Mouse (Mus musculus): ENCODE measurements around the gene Mindy1. TPM values are rescaled to one million over a fixed set of nuclear protein-coding genes. Genes with fewer than 3 reads are reported as not detected.

The Mindy1 gene
- total RNA-seq, 2 experiments from 2014 or later: 45.3 to 46.9 TPM

DNA sequence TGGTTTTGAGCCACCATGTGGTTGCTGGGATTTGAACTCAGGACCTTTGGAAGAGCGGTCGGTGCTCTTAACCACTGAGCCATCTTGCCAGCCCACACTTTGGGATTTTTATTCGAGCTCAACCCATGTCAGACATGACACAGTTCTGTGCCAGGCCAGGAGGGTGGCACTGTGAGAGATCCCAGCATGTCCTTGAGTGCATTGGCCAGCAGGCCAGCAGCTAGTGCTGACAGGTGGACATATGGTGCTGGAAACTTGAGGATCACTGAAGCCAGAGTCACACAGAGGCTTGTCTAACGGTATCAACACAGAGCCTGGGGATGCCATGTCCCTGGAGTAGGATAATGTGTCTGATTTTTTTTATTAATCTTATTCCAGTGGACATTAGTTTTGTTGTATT lies 8.3 kb downstream of the Mindy1 start:
- no peak for ATAC-seq (replicated peaks; ENCODE audit: low FRiP score, low TSS enrichment, poor library complexity, severe bottlenecking)

DNA sequence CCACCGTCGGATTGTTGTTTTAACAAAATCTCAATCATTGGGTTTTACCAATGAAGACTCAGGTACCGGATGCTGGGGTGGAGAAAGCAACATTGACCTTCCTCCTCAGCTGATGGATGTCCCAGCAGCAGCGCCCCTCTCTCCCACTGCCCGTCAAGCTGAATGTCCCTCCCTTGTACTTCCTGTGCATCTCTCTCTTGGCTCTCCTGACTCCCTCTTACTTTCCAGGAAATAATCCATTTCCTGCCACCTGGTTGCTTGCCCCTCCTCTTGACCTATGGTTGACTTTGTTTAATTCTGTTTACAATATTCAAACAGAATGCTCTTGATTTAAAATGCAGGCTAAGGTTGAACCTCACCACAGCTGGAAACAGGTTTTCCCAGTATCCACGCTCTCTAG lies 9.0 kb downstream of the Mindy1 start:
- ATAC-seq (replicated peaks; ENCODE audit: low FRiP score, low TSS enrichment, poor library complexity, severe bottlenecking): no peak

DNA sequence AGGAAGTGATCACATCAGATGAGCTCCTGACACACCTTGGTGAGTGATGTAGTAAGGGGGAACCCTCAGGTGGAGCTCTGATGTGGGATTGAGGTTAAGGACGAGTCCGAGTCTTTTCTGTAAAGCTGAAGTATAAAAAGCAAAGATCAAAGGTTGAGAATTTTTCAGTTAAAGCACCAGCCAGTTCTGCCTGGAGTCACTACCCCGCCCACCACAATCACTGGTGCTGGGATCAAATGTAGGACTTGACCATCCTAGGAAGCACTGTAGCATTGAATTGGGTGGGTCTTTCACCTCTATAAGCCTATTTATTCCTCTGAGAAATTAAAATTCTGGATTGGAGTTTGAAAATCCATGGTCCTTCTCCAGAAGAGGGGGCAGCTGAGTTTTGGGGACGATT lies 9.9 kb downstream of the Mindy1 start:
- no peak for ATAC-seq (replicated peaks; ENCODE audit: low FRiP score, low TSS enrichment, poor library complexity, severe bottlenecking)

DNA sequence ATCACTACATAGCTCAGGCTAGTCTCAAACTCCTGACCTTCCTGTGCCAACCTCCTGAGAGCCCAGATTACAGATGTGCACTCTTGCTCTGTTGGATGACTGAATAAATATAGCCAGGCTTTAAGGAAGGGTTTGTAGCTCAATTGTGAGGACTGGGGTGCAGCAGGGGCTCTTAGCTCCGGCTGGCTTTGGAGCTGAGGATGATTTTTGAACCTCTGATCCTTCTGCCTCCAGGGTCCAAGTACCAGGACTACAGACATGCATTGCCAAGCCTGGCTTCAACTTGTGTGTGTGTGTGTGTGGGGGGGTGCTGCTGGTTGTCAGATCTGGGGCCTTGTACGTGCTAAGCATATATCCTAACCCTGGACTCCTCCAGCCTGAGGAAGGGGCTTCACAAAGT lies 11.8 kb downstream of the Mindy1 start:
- ATAC-seq (replicated peaks; ENCODE audit: low FRiP score, low TSS enrichment, poor library complexity, severe bottlenecking): no peak

DNA sequence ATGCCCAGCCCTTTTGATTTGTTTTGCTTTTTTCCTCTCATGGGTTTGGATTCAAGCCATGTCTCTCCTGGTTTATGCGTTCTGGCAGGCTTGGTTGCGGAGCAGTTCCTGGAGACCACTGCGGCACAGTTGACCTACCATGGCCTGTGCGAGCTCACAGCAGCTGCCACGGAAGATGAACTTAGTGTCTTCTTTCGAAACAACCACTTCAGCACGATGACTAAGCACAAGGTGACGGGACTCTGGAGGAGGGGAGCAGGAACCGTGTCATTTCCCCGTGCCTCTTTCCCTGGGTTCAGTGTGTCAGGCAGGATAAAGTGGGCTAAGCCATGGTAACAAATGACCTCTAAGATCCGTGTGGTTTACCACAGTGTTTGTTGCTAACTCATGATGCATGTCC lies 12.4 kb downstream of the Mindy1 start:
- ATAC-seq (replicated peaks; ENCODE audit: low FRiP score, low TSS enrichment, poor library complexity, severe bottlenecking): peak; percentile 43

DNA sequence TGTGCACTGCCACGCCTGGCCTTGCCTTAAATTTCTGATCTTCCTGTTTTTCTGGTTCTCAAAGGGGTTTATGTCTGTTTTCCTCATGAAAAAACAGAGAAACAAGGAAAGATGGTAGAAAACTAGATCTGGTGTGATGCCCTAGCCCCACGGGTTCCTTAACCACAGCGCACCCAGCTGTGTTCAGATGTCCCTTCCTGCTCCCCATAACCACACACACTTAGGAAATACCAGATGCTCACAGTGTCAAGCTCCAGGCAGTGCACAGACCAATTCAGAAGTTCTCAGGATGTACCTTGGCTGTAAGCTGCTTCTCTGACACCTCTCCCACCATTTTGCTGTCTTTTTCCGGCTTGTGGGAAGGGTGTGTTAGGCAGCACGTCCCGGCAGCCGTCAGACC lies 13.2 kb downstream of the Mindy1 start:
- ATAC-seq (replicated peaks; ENCODE audit: low FRiP score, low TSS enrichment, poor library complexity, severe bottlenecking): no peak

DNA sequence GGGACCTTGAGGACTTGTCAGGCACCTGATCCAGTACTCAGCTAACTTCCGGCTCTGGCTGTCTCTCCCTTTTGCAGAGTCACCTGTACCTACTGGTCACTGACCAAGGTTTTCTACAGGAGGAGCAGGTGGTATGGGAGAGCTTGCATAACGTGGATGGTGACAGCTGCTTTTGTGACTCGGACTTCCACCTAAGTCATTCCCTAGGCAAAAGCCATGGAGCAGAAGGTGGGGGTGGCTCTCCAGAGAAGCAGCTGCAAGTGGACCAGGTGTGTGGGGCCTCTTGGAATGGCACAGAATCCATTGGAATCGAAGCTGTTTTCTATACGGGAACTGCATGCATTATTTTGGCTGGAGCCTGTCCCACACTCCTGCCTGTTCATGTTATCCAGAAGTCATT lies 13.6 kb downstream of the Mindy1 start:
- no peak for ATAC-seq (replicated peaks; ENCODE audit: low FRiP score, low TSS enrichment, poor library complexity, severe bottlenecking)

DNA sequence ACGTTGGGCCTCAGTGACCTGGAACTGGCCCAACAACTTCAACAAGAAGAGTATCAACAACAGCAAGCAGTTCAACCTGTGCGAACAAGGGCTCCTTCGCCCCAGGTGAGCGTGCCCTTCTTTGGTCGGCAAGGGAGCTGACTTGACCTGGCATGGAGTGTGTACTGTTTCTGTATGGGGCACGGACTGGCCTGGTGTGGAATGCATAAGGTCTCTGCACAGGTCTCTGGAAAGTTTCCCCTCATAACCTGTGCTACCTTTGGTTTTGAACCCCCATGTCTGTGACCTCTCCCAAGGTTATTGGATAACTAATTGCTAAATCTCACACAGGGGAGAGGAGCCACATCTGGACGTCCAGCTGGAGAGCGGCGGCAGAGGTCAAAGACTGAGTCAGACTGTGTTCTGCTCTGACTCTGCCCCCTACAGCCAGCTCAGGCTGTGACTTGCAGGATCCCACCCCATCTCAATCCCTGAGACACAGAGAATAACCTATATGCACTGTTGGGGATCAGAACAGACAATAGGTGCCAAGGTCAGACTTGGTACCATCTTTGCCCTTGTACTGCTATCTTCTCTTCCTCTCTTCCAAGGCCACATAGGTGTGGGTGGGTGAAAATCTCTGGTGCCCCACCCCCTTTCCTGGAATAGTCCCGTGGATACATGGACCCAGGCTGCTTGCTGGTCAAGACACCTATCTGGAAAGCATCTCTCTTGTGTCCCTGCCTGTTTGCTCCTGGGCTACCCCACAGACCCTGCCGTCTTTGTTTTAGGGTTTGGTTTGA lies 14.4 kb downstream of the Mindy1 start:
- no peak for ATAC-seq (replicated peaks; ENCODE audit: low FRiP score, low TSS enrichment, poor library complexity, severe bottlenecking)

DNA sequence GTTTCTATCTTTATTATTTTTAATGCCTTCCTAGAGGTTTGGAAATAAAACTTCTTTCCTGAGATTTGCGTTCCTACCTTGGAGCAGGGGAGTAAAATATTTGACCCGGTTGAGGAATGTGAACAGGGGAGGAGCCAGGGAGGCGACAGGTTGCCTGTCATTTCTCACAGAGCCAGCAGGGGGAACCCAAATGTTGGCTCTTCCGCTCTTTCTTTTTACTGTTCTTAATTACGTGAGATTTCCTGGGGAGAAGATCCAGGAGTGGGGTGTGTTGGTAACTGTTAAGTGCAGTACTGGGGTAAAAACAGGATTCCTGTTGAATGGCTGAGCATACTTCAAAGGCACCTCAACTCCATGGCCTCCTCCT lies 14.9 kb downstream of the Mindy1 start:
- ATAC-seq (replicated peaks; ENCODE audit: low FRiP score, low TSS enrichment, poor library complexity, severe bottlenecking): peak; percentile 60

DNA sequence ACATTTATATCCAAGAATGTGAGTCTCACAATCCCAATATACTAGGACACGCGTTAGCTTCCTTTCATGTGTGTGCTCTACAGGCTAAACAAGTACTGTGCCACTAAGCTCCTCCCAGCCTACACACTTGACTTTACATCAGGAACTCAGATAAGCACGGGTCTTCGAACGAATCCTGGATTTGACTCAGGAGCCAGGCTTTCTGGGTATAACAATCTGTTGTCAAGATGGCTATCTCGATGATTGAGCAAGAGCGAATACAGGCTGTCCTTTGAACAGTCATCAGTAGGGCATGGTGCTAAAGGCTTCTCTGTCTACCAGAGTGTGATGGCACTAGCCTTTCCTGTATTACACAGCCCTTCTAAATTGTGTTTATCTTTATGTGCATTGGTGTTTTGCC lies 16.9 kb downstream of the Mindy1 start:
- ATAC-seq (replicated peaks; ENCODE audit: low FRiP score, low TSS enrichment, poor library complexity, severe bottlenecking): no peak

DNA sequence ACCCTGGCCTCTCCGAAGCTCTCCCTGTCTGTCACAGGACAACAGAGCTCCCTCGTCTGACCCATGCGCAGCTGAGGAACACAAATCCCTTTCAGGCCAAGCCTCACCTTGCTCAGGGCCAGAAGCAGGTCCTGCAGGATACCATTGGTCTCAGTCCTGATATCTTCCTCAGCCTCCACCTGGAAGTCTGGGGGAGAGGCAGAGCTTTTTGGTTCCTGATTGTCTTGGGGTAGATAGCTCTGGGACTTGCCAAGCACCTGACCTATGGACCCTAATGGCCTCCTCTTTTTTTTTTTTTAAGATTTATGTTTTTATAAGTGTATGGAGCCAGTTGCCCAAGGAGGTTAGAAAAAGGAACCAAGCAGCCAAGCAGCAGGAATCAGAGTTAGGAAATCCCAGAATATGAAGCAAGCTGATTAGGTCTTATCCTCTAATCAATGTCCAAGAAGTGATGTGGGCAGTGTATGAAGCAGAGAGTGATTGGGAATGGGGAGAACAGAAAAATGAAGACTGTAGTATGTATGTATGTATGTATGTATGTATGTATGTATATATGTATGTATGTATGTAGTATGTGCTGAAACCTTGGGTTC lies 20.2 kb downstream of the Mindy1 start:
- no peak for ATAC-seq (replicated peaks; ENCODE audit: low FRiP score, low TSS enrichment, poor library complexity, severe bottlenecking)

DNA sequence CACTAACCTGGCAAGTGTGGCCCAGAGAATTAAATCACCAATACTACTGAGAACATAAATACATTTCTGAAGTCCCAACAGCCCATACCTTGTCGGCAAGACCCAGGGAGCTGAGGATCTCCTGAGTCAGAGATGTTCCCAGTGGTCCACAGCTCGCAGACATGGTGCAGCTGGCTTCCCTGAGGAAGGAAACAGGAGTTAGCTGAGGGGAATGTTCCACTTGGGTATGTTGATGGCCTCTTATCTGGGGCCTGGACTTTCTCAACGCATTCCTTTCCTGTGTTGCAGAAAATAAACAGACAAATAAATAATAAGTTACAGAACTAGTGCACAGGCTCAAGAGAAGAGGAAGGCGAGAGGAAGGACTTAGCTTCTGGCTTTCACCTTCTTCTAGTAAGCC lies 25.1 kb downstream of the Mindy1 start:
- ATAC-seq (replicated peaks; ENCODE audit: low FRiP score, low TSS enrichment, poor library complexity, severe bottlenecking): no peak

DNA sequence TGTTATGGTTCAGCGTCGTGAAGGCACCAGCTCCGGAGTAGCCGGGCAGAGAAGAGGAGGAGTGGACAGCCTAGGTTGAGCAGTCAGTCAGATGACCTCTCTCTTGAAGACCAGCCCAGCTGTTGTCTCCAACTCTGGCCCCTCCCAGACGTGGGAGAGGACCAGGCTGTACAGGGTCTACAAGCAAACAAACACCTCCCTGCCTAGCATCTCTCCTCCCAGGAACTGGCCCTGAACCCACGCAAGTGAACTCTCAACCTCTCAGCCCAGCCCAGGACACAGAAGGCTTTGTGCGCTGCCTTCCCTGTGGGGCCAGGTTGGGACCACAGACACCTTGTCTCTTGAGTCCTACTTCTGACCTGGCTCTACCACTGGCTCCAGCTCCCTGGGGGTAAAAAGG lies 26.0 kb downstream of the Mindy1 start, which contains the start of gene Anxa9:
Gene Anxa9 (minus strand): TSS at position 77 of the 400 bp plus-strand sequence.
- no peak for ATAC-seq (replicated peaks; ENCODE audit: low FRiP score, low TSS enrichment, poor library complexity, severe bottlenecking)

DNA sequence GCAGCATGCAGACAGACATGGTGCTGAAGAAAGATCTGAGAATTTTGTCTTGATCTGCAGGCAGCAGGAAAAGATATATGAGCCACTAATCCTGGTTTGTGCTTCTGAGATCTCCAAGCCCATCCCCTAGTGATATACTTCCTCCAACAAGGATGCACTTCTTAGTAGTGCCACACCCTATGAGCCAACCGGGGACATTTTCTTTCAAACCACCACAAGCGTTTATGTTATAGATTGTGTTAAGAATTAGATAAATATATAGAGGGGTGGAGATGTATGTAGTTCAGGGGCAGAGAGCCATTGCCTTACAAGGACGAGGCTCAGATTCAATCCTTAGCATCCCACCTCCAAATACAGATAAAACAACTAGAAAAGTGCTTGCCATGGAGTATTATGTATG lies 29.4 kb downstream of the Mindy1 start:
- ATAC-seq (replicated peaks; ENCODE audit: low FRiP score, low TSS enrichment, poor library complexity, severe bottlenecking): no peak

DNA sequence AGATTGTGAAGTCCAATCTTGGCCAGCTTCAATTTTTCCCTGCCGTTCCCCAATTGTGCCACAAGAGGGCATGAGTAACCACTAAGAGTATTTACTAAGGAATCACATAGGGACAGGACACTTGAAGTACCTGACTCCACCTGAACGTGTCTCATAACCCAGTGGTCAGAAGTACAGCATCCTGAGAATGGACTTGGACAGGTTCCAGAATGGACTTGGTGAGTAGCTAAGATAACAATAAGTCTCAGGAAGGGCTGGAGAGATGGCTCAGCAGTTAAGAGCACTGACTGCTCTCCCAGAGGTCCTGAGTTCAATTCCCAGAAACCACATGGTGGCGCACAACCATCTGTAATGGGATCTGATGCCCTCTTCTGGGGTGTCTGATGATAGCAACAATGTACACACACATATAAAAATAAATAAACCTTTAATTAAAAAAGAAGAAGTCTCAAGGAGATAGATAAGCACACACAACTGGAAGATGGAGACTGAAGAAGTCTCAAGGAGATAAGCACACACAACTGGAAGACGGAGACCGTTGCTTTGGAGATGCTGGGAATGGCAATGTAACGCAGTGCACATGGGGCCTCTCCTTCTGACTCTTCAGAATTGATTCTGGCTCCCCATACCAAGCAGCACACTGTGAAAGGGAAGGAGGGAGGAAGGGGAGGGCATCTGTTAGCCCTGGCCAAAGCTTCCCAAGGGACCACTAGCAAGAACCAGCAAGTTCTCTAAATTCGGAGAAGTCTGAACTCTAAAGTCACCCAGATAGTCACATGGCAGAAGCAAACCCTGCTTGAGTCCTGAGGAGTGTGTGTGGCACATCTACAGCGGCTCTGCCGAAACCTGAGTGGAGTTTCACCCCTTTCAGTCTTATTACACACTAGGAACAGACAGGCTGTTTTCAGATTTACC lies 30.1 kb downstream of the Mindy1 start:
- peak; percentile 34 for ATAC-seq (replicated peaks; ENCODE audit: low FRiP score, low TSS enrichment, poor library complexity, severe bottlenecking)

DNA sequence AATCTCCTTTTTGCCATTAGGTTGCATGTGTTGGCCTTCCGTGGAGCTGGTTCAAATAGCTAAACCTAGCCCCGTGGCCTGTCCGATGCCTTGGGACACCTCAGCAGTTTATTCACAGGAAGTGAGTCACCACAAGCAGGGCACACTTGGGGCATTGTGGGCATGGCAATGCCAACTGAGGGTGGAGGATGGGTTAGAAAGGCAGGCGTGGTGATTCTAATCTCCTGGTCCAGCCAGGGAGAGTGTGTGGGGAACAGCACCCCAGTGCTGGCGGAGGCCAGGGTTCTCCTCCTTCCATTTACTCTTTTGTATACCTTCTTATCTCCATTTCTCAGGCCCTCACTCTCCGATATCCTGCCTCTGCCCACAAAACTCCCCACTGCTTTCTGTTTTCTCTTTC lies 31.5 kb downstream of the Mindy1 start:
- peak; percentile 74 for ATAC-seq (replicated peaks; ENCODE audit: low FRiP score, low TSS enrichment, poor library complexity, severe bottlenecking)

DNA sequence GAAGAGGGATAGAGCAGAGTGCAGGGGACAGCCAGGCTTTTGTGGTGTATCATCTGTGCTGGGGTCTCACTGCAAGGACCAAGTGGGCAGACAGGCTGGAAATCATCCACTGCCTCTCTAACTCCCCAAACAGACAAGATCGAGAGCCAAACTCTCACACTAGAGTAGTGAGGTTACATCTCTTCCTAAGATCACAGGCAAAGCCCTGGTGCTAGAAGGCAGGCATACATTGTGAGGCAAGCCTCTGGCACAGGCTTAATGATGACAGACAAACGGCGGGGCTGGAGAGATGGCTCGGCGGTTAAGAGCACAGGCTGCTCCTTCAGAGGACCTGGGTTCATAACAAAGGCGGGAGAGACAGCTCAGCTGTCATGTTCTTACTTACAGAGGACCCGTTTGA lies 32.3 kb downstream of the Mindy1 start:
- no peak for ATAC-seq (replicated peaks; ENCODE audit: low FRiP score, low TSS enrichment, poor library complexity, severe bottlenecking)

DNA sequence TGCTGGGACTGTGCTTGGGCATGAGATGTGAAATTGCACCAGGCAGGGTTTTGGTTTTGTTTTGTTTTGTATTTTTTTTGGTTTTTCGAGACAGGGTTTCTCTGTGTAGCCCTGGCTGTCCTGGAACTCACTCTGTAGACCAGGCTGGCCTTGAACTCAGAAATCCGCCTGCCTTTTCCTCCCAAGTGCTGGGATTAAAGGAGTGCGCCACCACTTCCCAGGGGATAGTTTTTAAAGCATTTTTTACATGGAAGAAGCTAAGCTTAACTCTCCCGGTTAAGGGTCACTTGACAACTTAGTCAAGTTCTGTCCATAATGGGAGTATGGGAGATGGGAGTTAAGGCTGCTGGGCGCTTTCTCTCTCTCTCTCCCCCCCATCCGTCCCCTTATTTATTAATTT lies 32.9 kb downstream of the Mindy1 start:
- ATAC-seq (replicated peaks; ENCODE audit: low FRiP score, low TSS enrichment, poor library complexity, severe bottlenecking): no peak

DNA sequence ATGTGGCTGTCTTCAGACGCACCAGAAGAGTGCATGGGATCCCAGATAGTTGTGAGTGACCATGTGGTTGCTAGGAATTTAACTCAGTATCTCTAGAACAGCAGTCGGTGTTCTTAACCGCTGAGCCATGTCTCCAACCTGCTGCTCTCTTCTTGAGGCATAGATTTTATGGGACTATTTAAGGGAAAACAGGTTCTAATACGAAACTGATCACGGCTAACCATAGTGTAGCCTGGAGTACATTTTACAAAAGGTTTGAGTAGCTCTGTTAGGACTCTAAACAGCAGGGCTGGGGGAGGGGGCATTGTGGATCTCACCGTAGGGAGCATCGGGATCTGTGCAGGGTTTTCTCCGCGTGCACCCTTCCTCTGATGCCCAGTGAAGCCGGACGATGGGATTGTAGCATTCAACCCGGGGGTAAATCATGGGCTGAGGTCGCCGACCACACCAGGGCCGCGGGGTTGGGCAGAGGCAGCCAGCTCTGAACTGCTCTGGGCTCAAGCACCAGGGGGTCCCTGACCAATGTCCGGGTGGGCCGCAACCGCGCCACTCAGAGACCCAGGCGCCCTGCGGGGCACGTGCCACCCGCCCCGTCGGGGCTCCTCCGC lies 33.4 kb downstream of the Mindy1 start, which contains the start of gene Cers2:
Gene Cers2 (plus strand): TSS at position 306 of the 608 bp plus-strand sequence.
- ATAC-seq (replicated peaks; ENCODE audit: low FRiP score, low TSS enrichment, poor library complexity, severe bottlenecking): no peak
